Mouse (Mus musculus) thymus, postnatal 0 days (tissue): Measurements from ENCODE around the gene Syt7. TPM values are rescaled to one million over a fixed set of nuclear protein-coding genes. Genes with fewer than 3 reads are reported as not detected.

ENCODE experiments used
- DNase-seq: peaks from one replicate; pipeline ENCODE4 v3.0.0-alpha.2; 2015; ENCODE audit warnings: low spot score
- polyA plus RNA-seq: library from polyadenylated mRNA; unstranded; fragments of >200 nt; fragmentation: Nextera tagmentation; extraction: Ambion mirVana; gene quantifications from 2 replicates; pipeline ENCODE4 v1.2.1, GENCODE M21; 2015

The Syt7 gene
- polyA plus RNA-seq, result 0.23 and 0.60 TPM in 2 replicates

DNA sequence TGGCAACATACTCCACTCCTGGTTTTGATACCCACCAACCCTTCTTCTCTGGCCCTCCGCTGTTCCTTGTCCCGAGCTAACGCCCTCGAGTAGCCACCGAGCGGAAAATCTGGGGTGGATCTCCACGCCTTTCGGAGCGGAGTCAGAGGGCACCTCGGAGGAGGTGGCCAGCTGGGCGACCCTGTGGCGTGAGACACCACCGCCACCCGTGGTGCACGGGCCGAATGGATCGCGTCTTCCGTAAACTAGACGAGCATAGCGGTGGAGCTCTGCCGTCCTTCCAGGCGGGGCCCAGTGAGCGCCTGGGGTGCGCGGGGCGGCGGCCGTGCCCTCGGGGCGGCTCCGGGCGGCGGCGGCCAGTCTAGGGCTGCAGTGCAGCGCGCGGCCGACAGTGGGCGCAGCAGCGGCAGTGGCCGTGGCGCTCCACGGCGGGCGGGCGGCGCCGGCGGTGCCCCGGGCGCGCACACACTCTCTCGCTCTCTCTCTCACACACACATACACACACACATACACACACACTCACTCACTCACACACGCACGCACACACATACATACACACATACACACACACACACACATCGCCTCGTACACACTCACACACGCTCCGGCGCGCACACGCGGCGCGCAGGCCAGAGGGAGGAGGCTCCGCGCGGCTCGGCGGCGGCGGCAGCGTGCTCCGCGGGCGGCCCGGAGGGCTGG, at the start of gene Syt7:
TSS of gene Syt7 (plus strand) at position 476 of the 699 bp plus-strand sequence.
- DNase-seq, result peak; percentile 59

- no peak for DNase-seq
Measured at GRCm38 (mm10) chr19:10339271-10339670, 49.6 kb upstream of the Syt7 start.

DNA sequence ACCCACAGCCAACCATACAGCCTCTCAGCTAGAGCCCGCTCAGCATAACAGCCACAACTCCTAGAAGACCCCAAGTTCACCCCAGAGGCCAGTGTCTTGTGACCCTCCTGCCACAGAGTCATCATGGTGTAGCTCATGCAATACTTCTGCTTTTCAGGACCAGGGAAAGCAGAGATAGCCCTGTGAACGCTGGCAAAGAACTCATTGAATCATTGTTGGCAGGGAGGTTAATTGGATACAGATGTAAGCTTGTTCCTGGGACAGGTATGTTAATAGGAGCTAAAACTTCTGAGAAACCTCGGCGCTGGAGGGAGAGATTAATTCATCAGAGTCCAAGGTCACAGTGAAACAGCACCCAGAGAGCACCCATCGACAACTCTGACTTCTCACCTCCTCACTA, 48.2 kb upstream of the Syt7 start:
- DNase-seq, result no peak

DNA sequence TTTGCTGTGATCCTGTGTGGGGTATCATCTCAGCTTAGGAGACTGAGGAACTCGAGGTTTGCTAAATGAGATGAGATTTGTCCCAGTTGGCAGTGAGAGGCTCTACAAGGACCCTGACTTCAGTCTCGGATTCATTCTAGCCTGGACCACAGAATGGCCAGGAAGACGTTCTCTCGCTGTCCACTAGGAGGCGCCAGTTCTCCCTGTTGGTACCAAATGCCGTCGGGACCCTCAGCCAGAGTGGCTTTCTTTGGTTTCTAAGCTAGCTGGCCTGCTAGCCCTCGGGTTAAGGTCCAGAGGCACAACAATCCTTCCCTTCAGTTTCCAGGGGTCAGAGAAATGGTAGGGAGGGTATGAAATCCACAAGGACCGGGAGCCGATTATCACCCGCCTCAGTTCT, 47.7 kb upstream of the Syt7 start:
- DNase-seq, result peak; percentile 29

DNA sequence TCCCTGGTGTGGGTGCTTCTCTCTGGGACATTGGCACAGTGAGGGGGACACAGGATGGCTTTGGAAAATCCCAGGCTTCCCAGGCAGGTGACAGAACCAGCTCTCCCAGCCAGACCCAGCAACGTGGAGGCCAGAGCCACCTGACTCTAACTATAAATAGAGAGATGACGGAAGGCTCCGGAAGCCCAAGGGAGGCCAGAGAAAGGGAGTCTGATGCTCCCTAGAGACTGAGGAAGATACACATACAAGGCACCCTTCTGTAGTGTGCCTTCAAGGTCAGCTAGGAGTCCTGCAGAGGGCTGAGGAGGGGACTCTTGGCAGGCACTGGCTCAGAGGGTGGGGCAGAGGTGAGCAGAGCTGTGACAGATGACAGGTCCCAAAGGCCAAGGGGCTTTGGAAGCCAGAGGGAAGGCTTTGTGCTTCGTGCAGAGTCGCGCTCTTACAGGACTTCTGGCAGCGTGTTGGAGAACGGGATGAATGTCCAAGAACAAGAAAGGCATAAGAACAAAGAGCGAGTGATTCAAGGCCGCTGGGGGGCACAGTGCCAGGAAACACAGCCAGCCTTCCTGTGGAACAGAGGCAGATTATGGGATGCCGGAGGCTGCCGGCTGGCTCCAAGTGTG, 47.0 kb upstream of the Syt7 start:
- DNase-seq, result no peak

GRCm38 (mm10) chr19:10343866-10344265, 45.0 kb upstream of the Syt7 start:
- no peak for DNase-seq

- no peak for DNase-seq
Measured at GRCm38 (mm10) chr19:10345696-10346095, 43.2 kb upstream of the Syt7 start.

- no peak for DNase-seq
Measured at GRCm38 (mm10) chr19:10347628-10348273, 41.1 kb upstream of the Syt7 start.

- DNase-seq, result no peak
Measured at GRCm38 (mm10) chr19:10352218-10352617, 36.7 kb upstream of the Syt7 start.

GRCm38 (mm10) chr19:10354830-10355229, 34.1 kb upstream of the Syt7 start:
- no peak for DNase-seq

DNA sequence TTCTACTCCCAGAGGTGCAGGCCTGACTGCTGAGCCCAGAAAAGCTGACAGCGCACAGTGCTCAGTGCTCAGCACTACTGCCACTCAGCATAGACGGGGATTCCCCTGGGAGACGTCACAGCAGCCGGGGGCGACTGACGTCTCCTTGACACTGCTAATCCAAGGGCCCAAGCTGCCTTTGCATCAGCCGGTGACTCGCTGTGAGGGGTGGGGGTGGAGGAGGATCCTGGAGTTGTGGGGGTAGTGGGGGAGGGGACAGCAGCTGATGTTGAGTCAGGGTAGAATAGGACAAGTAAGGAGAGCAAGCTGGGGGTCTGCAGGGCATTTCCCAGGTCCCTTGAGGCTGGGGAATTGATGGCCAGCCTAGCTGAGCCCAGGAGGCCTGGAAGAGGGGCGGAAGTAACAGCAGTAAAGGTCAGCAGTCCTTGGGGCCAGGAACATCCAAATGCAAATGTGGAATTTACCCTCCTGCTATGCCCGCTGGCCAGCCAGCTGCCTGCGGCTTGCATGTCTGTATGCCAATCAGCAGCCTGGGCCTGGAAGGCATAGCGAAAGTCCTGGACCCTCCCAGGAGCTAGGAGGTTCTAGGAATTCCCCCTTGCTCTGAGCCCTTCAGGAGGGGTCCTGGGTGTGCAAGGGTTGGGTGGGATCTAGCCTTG, 31.9 kb upstream of the Syt7 start:
- no peak for DNase-seq

DNA sequence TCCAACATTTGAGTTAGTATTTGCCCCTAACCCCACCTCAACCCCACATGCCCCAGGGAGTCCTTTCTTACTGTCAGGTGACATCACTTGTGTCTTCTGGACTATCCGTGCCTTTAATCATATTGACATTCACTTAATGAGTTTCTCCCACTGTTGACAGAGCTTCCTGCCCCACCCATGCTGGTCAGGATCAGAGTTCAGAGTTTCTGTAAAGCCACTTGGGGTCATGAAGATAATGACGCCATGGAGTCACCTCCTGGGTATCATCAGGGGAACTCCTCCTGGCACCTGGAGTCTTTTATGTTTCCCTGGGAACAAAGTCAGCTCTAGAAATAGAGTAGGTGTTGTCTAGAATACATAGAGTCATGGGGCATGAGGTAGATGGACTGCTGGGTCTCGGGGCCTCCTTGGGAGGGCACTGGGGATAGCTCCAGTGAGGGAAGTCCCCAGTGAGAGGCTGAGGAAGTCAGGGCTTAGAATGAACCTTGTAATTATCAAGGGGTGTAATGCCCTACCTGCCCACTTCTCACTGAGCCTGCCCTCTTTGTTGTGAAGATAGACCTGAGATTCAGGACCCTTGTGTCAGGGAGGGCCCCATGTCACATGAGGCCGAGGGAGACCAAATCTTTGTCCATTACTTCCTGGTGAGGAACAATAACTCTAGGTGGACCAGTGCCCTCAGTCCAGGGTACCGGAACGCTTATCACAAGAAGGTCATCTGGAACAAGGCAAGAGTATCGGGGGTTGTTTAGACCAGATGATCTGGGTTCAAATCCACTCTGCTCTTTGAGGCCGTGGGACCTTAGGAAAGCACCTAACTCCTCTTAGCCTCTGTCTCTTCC, 29.6 kb upstream of the Syt7 start:
- DNase-seq, result no peak

DNA sequence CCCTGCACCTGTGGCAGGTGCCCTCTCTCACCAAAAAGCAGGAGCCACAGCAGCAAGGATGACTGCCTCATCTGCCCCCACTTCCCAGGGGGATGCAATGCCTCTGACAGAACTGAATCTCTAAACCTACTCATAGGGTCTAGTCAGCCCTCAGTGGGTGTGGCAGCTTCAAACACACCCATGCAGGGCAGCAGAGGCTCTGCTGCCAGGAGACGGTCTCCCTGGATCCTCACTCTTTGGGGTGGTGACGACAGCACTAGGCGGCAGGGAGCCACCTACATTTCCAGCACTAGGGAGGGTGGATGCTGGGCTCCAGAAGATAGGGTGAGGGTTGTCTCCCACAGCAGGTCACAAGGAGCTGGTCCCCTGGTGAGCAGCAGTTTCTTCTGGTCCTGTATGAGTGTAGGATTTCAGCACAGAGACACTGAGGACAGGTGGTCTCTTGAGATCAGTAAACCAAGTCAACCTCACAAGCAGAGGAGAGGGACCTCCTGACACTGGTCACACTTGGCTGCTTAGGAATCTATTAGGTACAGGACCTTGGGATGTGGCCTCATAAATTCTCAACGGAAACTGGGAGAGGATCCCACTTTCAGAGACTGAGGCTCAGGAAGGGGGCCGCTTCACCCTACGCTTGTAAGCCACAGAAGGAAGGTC, 26.3 kb upstream of the Syt7 start:
- no peak for DNase-seq

DNA sequence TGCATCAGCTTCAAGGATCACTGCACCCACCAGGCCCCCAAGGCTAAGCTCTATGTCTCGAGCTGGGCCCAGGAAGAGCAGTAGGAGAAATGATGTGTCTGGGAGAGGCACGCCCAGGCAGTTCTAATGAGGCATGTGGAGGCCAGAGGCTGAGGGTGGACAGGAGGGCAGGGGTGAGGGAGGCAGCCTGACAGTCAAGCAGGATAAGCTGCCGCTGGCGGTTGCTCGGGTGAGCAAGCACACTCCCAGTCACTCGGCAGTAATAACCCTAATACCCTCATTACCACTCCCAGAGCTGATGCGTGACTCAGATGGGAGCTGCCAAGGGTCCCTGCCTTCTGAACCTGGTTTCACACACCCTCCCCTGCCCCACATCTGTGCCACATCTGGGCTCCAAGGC, 25.0 kb upstream of the Syt7 start:
- DNase-seq, result no peak

DNA sequence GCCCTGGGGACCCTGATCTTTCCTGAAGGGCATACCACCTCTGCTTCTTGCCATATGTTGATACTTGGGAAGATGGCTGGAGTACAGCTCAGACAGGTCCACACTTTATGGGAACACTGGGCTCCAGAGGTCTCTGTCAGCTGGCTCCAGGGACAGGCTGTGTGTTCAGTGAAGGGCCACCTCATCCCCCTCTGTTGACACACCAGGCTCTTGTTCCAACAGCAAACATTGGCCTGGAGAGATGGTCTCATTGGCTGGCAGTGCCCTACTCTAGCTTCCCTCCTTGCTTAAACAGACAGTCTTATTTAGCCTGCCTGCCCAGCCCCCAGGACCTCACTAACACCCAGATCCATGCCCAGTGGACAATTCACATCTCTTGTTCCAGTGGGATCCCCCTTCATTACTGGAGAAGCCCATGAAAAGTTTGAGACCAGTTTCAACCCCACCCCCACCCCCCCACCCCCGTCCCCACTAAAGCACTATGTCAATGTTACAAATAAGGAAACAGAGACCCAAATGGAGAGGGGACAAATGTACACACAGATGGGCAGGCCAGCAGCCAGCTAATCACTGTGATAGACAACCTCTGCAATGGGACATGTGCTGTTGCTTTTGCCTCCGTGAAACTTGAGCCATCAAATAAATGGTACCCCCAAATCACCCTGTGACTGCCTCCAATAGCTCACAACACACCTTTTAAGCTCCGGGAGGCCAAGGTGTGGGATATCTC, 22.6 kb upstream of the Syt7 start:
- DNase-seq, result no peak

DNA sequence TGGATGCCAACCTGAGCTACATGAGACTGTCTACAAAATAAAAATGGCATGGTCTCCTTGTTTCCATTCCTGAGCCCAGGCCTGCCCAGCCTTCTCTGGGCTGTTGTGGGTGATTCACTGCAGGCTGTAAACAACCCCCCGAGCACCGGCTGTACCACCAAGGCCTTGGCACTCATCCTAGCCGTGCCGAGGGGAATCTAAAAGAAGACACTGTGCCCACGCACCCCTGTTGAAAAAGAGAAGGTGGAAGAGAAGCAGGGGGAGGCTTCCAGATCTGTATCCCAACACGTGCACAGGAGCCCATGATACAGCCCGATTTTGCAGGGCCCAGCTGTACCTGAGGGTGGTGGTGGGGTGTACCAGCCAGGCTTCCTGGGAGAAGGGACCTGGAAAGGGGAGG, 21.1 kb upstream of the Syt7 start:
- DNase-seq, result no peak

GRCm38 (mm10) chr19:10369936-10370335, 19.0 kb upstream of the Syt7 start:
- no peak for DNase-seq

DNA sequence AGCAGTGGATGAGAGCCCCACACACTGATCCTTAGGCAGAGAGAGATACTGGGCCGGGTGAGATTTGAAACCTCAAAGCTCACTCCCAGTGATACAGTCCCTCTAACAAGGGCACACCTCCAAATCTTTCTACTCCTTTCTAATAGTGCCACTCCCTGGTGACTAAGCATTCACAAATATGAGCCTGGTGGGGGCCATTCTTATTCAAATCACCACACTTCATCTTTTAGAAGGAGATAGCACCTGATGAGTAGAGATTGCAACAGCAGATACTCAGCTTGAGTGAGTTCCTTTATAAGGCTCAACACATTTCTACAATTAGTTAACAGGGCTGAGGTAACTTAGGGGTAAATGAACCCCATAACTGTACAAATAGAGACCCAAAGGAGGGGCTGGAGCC, 15.7 kb upstream of the Syt7 start:
- DNase-seq, result no peak

DNA sequence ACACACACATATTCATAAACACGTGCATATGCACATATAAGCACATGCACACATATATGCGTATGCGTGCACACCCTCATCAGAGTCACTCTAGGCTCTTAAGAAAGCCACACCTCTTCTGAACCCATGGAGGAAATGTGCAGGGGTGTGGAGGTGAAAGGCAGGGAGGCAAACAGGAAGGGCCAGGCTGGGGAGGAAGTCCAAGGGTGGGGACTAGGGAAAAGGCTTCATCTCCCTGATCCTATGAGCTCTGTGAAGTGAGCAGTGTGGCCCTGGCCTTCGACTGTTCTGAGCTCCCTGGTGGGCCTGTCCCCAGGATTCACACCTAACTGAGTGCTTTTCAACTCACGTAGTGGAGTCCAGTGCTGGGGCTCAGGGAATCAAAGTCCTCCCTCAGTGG, 13.6 kb upstream of the Syt7 start:
- no peak for DNase-seq

DNA sequence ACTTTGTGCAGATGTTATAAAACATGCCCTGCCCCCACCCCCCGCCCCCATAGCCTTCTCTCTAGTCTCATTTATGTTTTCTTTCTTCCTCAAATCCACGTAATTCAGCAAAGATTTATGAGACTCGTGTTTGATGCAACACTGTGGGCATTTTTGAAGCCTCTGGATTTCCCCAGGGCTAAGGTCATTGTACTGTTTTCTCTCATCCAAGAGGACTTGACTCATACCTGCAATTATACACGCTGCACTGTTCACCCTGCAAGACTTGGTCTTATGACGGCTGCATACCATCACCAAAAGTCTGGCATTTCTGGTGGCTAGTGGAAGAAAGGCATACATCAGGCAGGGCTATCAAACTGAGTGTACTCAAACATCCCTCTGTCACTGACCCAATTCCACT, 8.9 kb upstream of the Syt7 start:
- no peak for DNase-seq
